27 mouse cellular contexts compared by ENCODE assay signal in the genomic region with DNA sequence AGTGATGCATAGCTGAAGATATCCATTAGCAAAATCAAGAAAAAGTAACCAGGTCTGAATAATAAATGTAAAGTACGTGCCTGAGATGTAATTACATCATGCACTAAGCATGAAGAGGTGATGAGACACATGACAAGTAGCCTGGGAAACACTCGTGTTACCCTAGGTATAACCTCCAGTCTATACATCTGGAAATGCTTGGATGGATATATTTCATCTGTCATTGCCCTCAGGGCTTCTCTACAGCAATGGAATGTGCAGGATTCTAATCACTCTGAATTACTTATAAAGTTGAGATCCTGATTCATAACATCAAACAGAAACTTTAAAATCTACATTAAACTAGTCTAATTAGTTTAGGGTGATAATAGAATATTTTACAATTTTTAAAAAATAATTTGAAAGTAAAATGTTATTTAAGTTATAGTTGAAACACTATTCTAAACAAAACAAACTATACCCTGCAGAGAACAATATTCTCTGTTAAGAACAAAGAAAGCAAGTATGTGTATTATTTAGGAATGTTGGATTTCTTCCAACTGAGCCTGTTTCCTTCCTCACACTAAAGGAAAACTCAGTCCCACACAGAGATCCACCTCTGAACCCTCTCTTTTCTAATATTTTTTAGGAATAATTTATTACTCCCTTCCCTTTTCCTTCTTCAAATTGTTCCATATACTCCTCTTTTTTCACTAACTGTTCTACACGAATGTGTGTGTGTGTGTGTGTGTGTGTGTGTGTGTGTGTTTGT.
DNase-seq lines count a peak whose midpoint lies in the region; ATAC-seq and TF ChIP-seq lines count a peak whose summit lies in the region.
"Had no signal": no experiment of that assay in that cellular context is flagged by ENCODE, and none has a peak within 500 bp of the region (broad histone marks: within the 10 kb centered on the region; RNA-seq: fewer than 3 reads in every experiment).

No protein-coding gene starts in this region.

- no peaks in the 10 kb centered on the region for H3K36me3 ChIP-seq in limb, embryonic 13.5 days
- H3K36me3 ChIP-seq in limb, embryonic 10.5 days, result no peaks in the 10 kb centered on the region
- no peaks in the 10 kb centered on the region for H3K36me3 ChIP-seq in limb, embryonic 14.5 days (ENCODE audit: control insufficient read depth, insufficient read depth, low read length)
- H3K36me3 ChIP-seq: embryonic facial prominence, embryonic 12.5 days; forebrain, embryonic 12.5 days; heart, embryonic 10.5 days; heart, embryonic 13.5 days; hindbrain, embryonic 12.5 days; hindbrain, embryonic 15.5 days had no signal

- peak; percentile 77; the same call in 1 of the 2 replicates for ATAC-seq in limb, embryonic 13.5 days (ENCODE audit: low FRiP score, low read depth)
- ATAC-seq in limb, embryonic 14.5 days (ENCODE audit: low FRiP score, low read depth), result 0 out of 2 replicates have a peak, but pooled peaks have one; percentile 55
- no peak for ATAC-seq in activated CD4-positive, CD25-positive, alpha-beta regulatory T cell, adult 4 months
- ATAC-seq: forebrain, embryonic 16.5 days; intestine, postnatal 0 days; Patski had no signal

- no peaks in the 10 kb centered on the region for H3K27me3 ChIP-seq in limb, embryonic 13.5 days
- no peaks in the 10 kb centered on the region for H3K27me3 ChIP-seq in limb, embryonic 10.5 days (ENCODE audit: low read depth, poor library complexity, severe bottlenecking)
- H3K27me3 ChIP-seq in limb, embryonic 14.5 days (ENCODE audit: control insufficient read depth, insufficient read depth, low read length), result no peaks in the 10 kb centered on the region
- H3K27me3 ChIP-seq: embryonic facial prominence, embryonic 12.5 days; forebrain, embryonic 12.5 days; heart, embryonic 13.5 days; hindbrain, embryonic 12.5 days; hindbrain, embryonic 15.5 days; Patski had no signal

- peak; percentile 5 for DNase-seq in embryo, embryonic 10 days (ENCODE audit: low spot score)
- DNase-seq in embryo, embryonic 9.5 days (ENCODE audit: extremely low spot score), result no peak
- no peak for DNase-seq in limb, embryonic 10.5 days (ENCODE audit: low spot score)
- DNase-seq in embryo, embryonic 11 days, result peak; percentile 37
- peak; percentile 51 for DNase-seq in limb, embryonic 14.5 days (ENCODE audit: low spot score)
- no peak for DNase-seq in urinary bladder, postnatal 10 days (ENCODE audit: low spot score)
- DNase-seq: adrenal gland, adult 2 months; adrenal gland, postnatal 14 days; cerebellum, adult 11 months; cerebellum, adult 2 months; cerebellum, adult 9-11 months; cerebellum, postnatal 25 days; gastrocnemius, postnatal 36 days; heart, adult 2 months; heart, postnatal 14 days had no signal

- no peak overlapping the region for H3K4me2 ChIP-seq in limb, embryonic 13.5 days (replicated peaks)
- H3K4me2 ChIP-seq in limb, embryonic 14.5 days (replicated peaks; ENCODE audit: low read depth, low read length, severe bottlenecking), result no peak overlapping the region
- H3K4me2 ChIP-seq: embryonic facial prominence, embryonic 12.5 days; forebrain, embryonic 12.5 days; heart, embryonic 13.5 days; hindbrain, embryonic 12.5 days; hindbrain, embryonic 15.5 days had no signal

- 37% methylated on average over 3 of the region's 3 CpGs for WGBS in limb, embryonic 13.5 days
- WGBS in limb, embryonic 10.5 days, result 51% methylated on average over 3 of the region's 3 CpGs
- 33% methylated on average over 3 of the region's 3 CpGs for WGBS in limb, embryonic 14.5 days

- no peak overlapping the region for H3K4me3 ChIP-seq in limb, embryonic 13.5 days
- H3K4me3 ChIP-seq in limb, embryonic 10.5 days, result no peak overlapping the region
- H3K4me3 ChIP-seq in limb, embryonic 14.5 days (replicated peaks; ENCODE audit: low read length), result no peak overlapping the region
- H3K4me3 ChIP-seq: embryonic facial prominence, embryonic 12.5 days; erythroblast, embryonic 14.5 days; forebrain, embryonic 12.5 days; heart, adult 2 months; heart, embryonic 10.5 days; heart, embryonic 13.5 days; hindbrain, embryonic 12.5 days; hindbrain, embryonic 15.5 days had no signal

- no peak overlapping the region for H3K27ac ChIP-seq in limb, embryonic 13.5 days
- no peak overlapping the region for H3K27ac ChIP-seq in limb, embryonic 10.5 days
- no peak overlapping the region for H3K27ac ChIP-seq in limb, embryonic 14.5 days (replicated peaks; ENCODE audit: low read depth, low read length)
- H3K27ac ChIP-seq: embryonic facial prominence, embryonic 12.5 days; forebrain, embryonic 12.5 days; heart, adult 2 months; heart, embryonic 10.5 days; heart, embryonic 13.5 days; hindbrain, embryonic 12.5 days; hindbrain, embryonic 15.5 days had no signal

- no peaks in the 10 kb centered on the region for H3K9me3 ChIP-seq in limb, embryonic 13.5 days
- H3K9me3 ChIP-seq in limb, embryonic 10.5 days (replicated peaks), result no peaks in the 10 kb centered on the region
- H3K9me3 ChIP-seq in limb, embryonic 14.5 days (ENCODE audit: control insufficient read depth, low read length), result no peaks in the 10 kb centered on the region
- H3K9me3 ChIP-seq: embryonic facial prominence, embryonic 12.5 days; forebrain, embryonic 12.5 days; heart, embryonic 10.5 days; heart, embryonic 13.5 days; hindbrain, embryonic 12.5 days; hindbrain, embryonic 15.5 days had no signal

- no peak for TF ChIP-seq POLR2A in limb, embryonic 14.5 days (IDR thresholded peaks at IDR 0.05; ENCODE audit: borderline replicate concordance, extremely low read depth, insufficient read depth, insufficient read length)

- H3K9ac ChIP-seq in limb, embryonic 13.5 days, result no peak overlapping the region
- H3K9ac ChIP-seq in limb, embryonic 14.5 days (ENCODE audit: low read depth, low read length, severe bottlenecking), result no peak overlapping the region
- H3K9ac ChIP-seq: embryonic facial prominence, embryonic 12.5 days; forebrain, embryonic 12.5 days; heart, embryonic 13.5 days; hindbrain, embryonic 12.5 days; hindbrain, embryonic 15.5 days had no signal

- no peaks in the 10 kb centered on the region for H3K4me1 ChIP-seq in limb, embryonic 13.5 days
- H3K4me1 ChIP-seq in limb, embryonic 10.5 days, result no peaks in the 10 kb centered on the region
- H3K4me1 ChIP-seq in limb, embryonic 14.5 days (ENCODE audit: control insufficient read depth, insufficient read depth, low read length), result no peaks in the 10 kb centered on the region
- H3K4me1 ChIP-seq: embryonic facial prominence, embryonic 12.5 days; forebrain, embryonic 12.5 days; heart, embryonic 10.5 days; heart, embryonic 13.5 days; hindbrain, embryonic 12.5 days; hindbrain, embryonic 15.5 days had no signal

Comparison
In these comparisons a context has a peak if more than half of its experiments do, and no peak if none do; other contexts are left out.
1. DNase-seq: peak in embryo, embryonic 10 days (single experiment), embryo, embryonic 11 days (single experiment) and limb, embryonic 14.5 days (single experiment); none in embryo, embryonic 9.5 days (single experiment), limb, embryonic 10.5 days (single experiment) and urinary bladder, postnatal 10 days (single experiment).